Mouse (Mus musculus) myocyte (in vitro differentiated cells): ENCODE measurements around the gene Npw.

ENCODE experiments used
- MYOD1 ChIP-seq, 3 experiments: IDR thresholded peaks; one replicate each; pipeline ENCODE4 v1.6.1; 2011; ENCODE audit warnings: control low read depth in 2 of 3, low read depth in 2 of 3, mild to moderate bottlenecking in 2 of 3, moderate library complexity in 1 of 3; ENCODE audit not compliant: insufficient read length in 2 of 3, control insufficient read depth in 1 of 3
- MYOG ChIP-seq, 3 experiments: IDR thresholded peaks; one replicate each; pipeline ENCODE4 v1.6.1; 2011; ENCODE audit warnings: control low read depth in 2 of 3, low read depth in 2 of 3, mild to moderate bottlenecking in 2 of 3; ENCODE audit not compliant: insufficient read length in 2 of 3, control insufficient read depth in 1 of 3, insufficient read depth in 1 of 3
- POLR2A ChIP-seq: IDR thresholded peaks from one replicate; pipeline ENCODE4 v1.6.1; 2011; ENCODE audit warnings: low read depth, mild to moderate bottlenecking, control low read depth, moderate library complexity; ENCODE audit not compliant: insufficient read length
- POLR2AphosphoS2 ChIP-seq: IDR thresholded peaks from one replicate; pipeline ENCODE4 v1.6.1; 2011; ENCODE audit warnings: low read depth, control low read depth; ENCODE audit not compliant: insufficient read length

GRCm38 (mm10) chr17:24645916-24646315, 12.3 kb downstream of the Npw start:
- TF ChIP-seq POLR2A (no peak), POLR2AphosphoS2 (no peak), MYOG (IDR thresholded peaks at IDR 0.05; ENCODE audit: control insufficient read depth in 1 of 3, insufficient read depth in 1 of 3, insufficient read length in 2 of 3, low read depth in 2 of 3) (no peak), MYOD1 (IDR thresholded peaks at IDR 0.05; ENCODE audit: control insufficient read depth in 1 of 3, insufficient read length in 2 of 3, low read depth in 2 of 3) (no peak)
